Mouse (Mus musculus): Measurements from ENCODE around the gene Ppard. TPM values are rescaled to one million over a fixed set of nuclear protein-coding genes. Genes with fewer than 3 reads are reported as not detected.

The Ppard gene
- polyA plus RNA-seq, 1 experiment, result 132 TPM

- Histone ChIP-seq H3K27me3 (replicated peaks) (no peaks in the 10 kb centered on the region), H3K36me3 (replicated peaks; ENCODE audit: low read length) (peaks cover 69% of the 10 kb centered on the region), H3K9me3 (no peaks in the 10 kb centered on the region), H3K4me3 (replicated peaks) (peak overlapping the region; percentile 83), H3K4me1 (peaks cover 95% of the 10 kb centered on the region)
- TF ChIP-seq FLI1 (IDR thresholded peaks at IDR 0.05; ENCODE audit: low read length) (no peak), GATA1 (IDR thresholded peaks at IDR 0.05; ENCODE audit: borderline replicate concordance, low read length) (no peak)
Measured at GRCm38 (mm10) chr17:28279780-28280422, 47.4 kb downstream of the Ppard start.

GRCm38 (mm10) chr17:28280423-28280800, 47.9 kb downstream of the Ppard start:
- peaks cover 95% of the 10 kb centered on the region for H3K4me1 ChIP-seq
- H3K4me3 ChIP-seq (replicated peaks), result peak overlapping the region; percentile 83
- no peaks in the 10 kb centered on the region for H3K9me3 ChIP-seq
- TF ChIP-seq GATA1 (IDR thresholded peaks at IDR 0.05; ENCODE audit: borderline replicate concordance, low read length) (no peak), FLI1 (IDR thresholded peaks at IDR 0.05; ENCODE audit: low read length) (no peak)
- no peaks in the 10 kb centered on the region for H3K27me3 ChIP-seq (replicated peaks)
- H3K36me3 ChIP-seq (replicated peaks; ENCODE audit: low read length), result peaks cover 73% of the 10 kb centered on the region

GRCm38 (mm10) chr17:28280831-28281377, 48.4 kb downstream of the Ppard start:
- Histone ChIP-seq H3K36me3 (replicated peaks; ENCODE audit: low read length) (peaks cover 73% of the 10 kb centered on the region), H3K4me3 (replicated peaks) (peak overlapping the region; percentile 76), H3K9me3 (no peaks in the 10 kb centered on the region), H3K27me3 (replicated peaks) (no peaks in the 10 kb centered on the region), H3K4me1 (peaks cover 95% of the 10 kb centered on the region)
- TF ChIP-seq FLI1 (IDR thresholded peaks at IDR 0.05; ENCODE audit: low read length), result no peak
- no peak for TF ChIP-seq GATA1 (IDR thresholded peaks at IDR 0.05; ENCODE audit: borderline replicate concordance, low read length)

- no peaks in the 10 kb centered on the region for H3K9me3 ChIP-seq
- peaks cover 95% of the 10 kb centered on the region for H3K4me1 ChIP-seq
- H3K4me3 ChIP-seq (replicated peaks), result peak overlapping the region; percentile 68
- TF ChIP-seq GATA1 (IDR thresholded peaks at IDR 0.05; ENCODE audit: borderline replicate concordance, low read length) (no peak), FLI1 (IDR thresholded peaks at IDR 0.05; ENCODE audit: low read length) (no peak)
- H3K27me3 ChIP-seq (replicated peaks), result no peaks in the 10 kb centered on the region
- H3K36me3 ChIP-seq (replicated peaks; ENCODE audit: low read length), result peaks cover 73% of the 10 kb centered on the region
Measured at GRCm38 (mm10) chr17:28281866-28282441, 49.5 kb downstream of the Ppard start.

- peaks cover 95% of the 10 kb centered on the region for H3K4me1 ChIP-seq
- no peaks in the 10 kb centered on the region for H3K27me3 ChIP-seq (replicated peaks)
- H3K9me3 ChIP-seq, result no peaks in the 10 kb centered on the region
- H3K4me3 ChIP-seq (replicated peaks), result peak overlapping the region; percentile 60
- H3K36me3 ChIP-seq (replicated peaks; ENCODE audit: low read length), result peaks cover 74% of the 10 kb centered on the region
- TF ChIP-seq FLI1 (IDR thresholded peaks at IDR 0.05; ENCODE audit: low read length) (no peak), GATA1 (IDR thresholded peaks at IDR 0.05; ENCODE audit: borderline replicate concordance, low read length) (no peak)
Measured at GRCm38 (mm10) chr17:28283199-28283598, 50.7 kb downstream of the Ppard start.

- Histone ChIP-seq H3K4me3 (replicated peaks) (no peak overlapping the region), H3K9me3 (no peaks in the 10 kb centered on the region), H3K4me1 (peaks cover 86% of the 10 kb centered on the region), H3K27me3 (replicated peaks) (peaks cover 3% of the 10 kb centered on the region), H3K36me3 (replicated peaks; ENCODE audit: low read length) (peaks cover 82% of the 10 kb centered on the region)
- no peak for TF ChIP-seq FLI1 (IDR thresholded peaks at IDR 0.05; ENCODE audit: low read length)
- TF ChIP-seq GATA1 (IDR thresholded peaks at IDR 0.05; ENCODE audit: borderline replicate concordance, low read length), result no peak
Measured at GRCm38 (mm10) chr17:28286133-28286532, 53.6 kb downstream of the Ppard start.

- peaks cover 6% of the 10 kb centered on the region for H3K9me3 ChIP-seq
- TF ChIP-seq GATA1 (IDR thresholded peaks at IDR 0.05; ENCODE audit: borderline replicate concordance, low read length) (no peak), FLI1 (IDR thresholded peaks at IDR 0.05; ENCODE audit: low read length) (no peak)
- peaks cover 86% of the 10 kb centered on the region for H3K4me1 ChIP-seq
- peaks cover 3% of the 10 kb centered on the region for H3K27me3 ChIP-seq (replicated peaks)
- H3K36me3 ChIP-seq (replicated peaks; ENCODE audit: low read length), result peaks cover 83% of the 10 kb centered on the region
- H3K4me3 ChIP-seq (replicated peaks), result no peak overlapping the region
Measured at GRCm38 (mm10) chr17:28286964-28287363, 54.5 kb downstream of the Ppard start.

GRCm38 (mm10) chr17:28287578-28287977, 55.1 kb downstream of the Ppard start:
- Histone ChIP-seq H3K4me1 (peaks cover 86% of the 10 kb centered on the region), H3K4me3 (replicated peaks) (no peak overlapping the region), H3K36me3 (replicated peaks; ENCODE audit: low read length) (peaks cover 86% of the 10 kb centered on the region), H3K27me3 (replicated peaks) (peaks cover 5% of the 10 kb centered on the region), H3K9me3 (peaks cover 12% of the 10 kb centered on the region)
- TF ChIP-seq GATA1 (IDR thresholded peaks at IDR 0.05; ENCODE audit: borderline replicate concordance, low read length) (no peak), FLI1 (IDR thresholded peaks at IDR 0.05; ENCODE audit: low read length) (no peak)

GRCm38 (mm10) chr17:28287980-28288379, 55.5 kb downstream of the Ppard start:
- H3K4me1 ChIP-seq, result peaks cover 83% of the 10 kb centered on the region

GRCm38 (mm10) chr17:28290262-28290661, 57.8 kb downstream of the Ppard start:
- no peak for TF ChIP-seq GATA1 (IDR thresholded peaks at IDR 0.05; ENCODE audit: borderline replicate concordance, low read length)
- TF ChIP-seq FLI1 (IDR thresholded peaks at IDR 0.05; ENCODE audit: low read length), result no peak
- H3K4me3 ChIP-seq (replicated peaks), result peak overlapping the region; percentile 33
- H3K36me3 ChIP-seq (replicated peaks; ENCODE audit: low read length), result peaks cover 91% of the 10 kb centered on the region
- peaks cover 87% of the 10 kb centered on the region for H3K4me1 ChIP-seq
- H3K9me3 ChIP-seq, result peaks cover 12% of the 10 kb centered on the region
- H3K27me3 ChIP-seq (replicated peaks), result peaks cover 5% of the 10 kb centered on the region

More at GRCm38 (mm10) chr17:28287980-28288379, 55.5 kb downstream of the Ppard start:
- Histone ChIP-seq H3K36me3 (replicated peaks; ENCODE audit: low read length) (peaks cover 85% of the 10 kb centered on the region), H3K27me3 (replicated peaks) (peaks cover 5% of the 10 kb centered on the region), H3K9me3 (peaks cover 12% of the 10 kb centered on the region), H3K4me3 (replicated peaks) (peak overlapping the region; percentile 11)
- no peak for TF ChIP-seq GATA1 (IDR thresholded peaks at IDR 0.05; ENCODE audit: borderline replicate concordance, low read length)
- TF ChIP-seq FLI1 (IDR thresholded peaks at IDR 0.05; ENCODE audit: low read length), result no peak

Measured in megakaryocyte, embryonic 14.5 days (primary cell).